Comparison of ENCODE assay signal across 8 mouse cellular contexts in the genomic region with DNA sequence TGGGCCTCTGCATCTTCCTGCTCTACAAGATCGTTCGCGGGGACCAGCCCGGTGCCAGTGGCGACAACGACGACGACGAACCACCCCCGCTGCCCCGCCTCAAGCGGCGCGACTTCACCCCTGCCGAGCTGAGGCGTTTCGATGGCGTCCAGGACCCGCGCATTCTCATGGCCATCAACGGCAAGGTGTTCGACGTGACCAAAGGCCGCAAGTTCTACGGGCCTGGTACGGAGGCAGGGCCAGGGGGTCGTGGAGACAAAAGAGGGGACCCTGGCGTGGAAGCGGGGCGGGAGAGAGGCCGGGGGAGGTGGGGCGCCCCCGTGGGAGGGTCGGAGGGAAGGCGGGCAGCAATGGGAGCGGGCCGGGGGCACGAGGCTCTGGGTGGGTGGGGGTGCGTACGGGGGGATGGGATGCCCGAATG. TPM values are rescaled to one million over a fixed set of nuclear protein-coding genes. Genes with fewer than 3 reads are reported as not detected.
DNase-seq lines count a peak whose midpoint lies in the region; ATAC-seq lines count a peak whose summit lies in the region.

No protein-coding gene starts in this region.

- no peaks in the 10 kb centered on the region; the same call in 1 of the 2 replicates for H3K36me3 ChIP-seq in embryonic facial prominence, embryonic 12.5 days
- peaks cover 8% of the 10 kb centered on the region; the same call in 1 of the 2 replicates for H3K36me3 ChIP-seq in intestine, embryonic 14.5 days (ENCODE audit: control insufficient read depth, insufficient read depth, low read length)

- peak; percentile 48; the same call in 1 of the 2 replicates for ATAC-seq in embryonic facial prominence, embryonic 12.5 days (ENCODE audit: insufficient number of reproducible peaks, insufficient read depth, low FRiP score, low TSS enrichment)
- peak; percentile 65 for ATAC-seq in intestine, embryonic 14.5 days (replicated peaks; ENCODE audit: low FRiP score, low TSS enrichment, low read depth)
- ATAC-seq in monocyte, adult 5-6 weeks (replicated peaks; ENCODE audit: insufficient number of reproducible peaks, low FRiP score, low TSS enrichment, poor library complexity, severe bottlenecking), result 0 out of 2 replicates have a peak, but pooled peaks have one; percentile 15

- H3K4me3 ChIP-seq in embryonic facial prominence, embryonic 12.5 days, result peak overlapping the region; percentile 62
- H3K4me3 ChIP-seq in intestine, embryonic 14.5 days (ENCODE audit: low read depth, low read length), result peak overlapping the region; percentile 58

- intact Hi-C loops in left cerebral cortex, postnatal 4 days (cut with DNase I), result no loop called here
- intact Hi-C loops in left cerebral cortex, postnatal 14 days (cut with DNase I), result no loop called here

- H3K27me3 ChIP-seq in embryonic facial prominence, embryonic 12.5 days, result no peaks in the 10 kb centered on the region
- H3K27me3 ChIP-seq in intestine, embryonic 14.5 days (replicated peaks; ENCODE audit: control insufficient read depth, insufficient read depth, low read length), result no peaks in the 10 kb centered on the region

- 20% methylated on average over 37 of the region's 41 CpGs for WGBS in embryonic facial prominence, embryonic 12.5 days
- 17% methylated on average over 38 of the region's 41 CpGs for WGBS in intestine, embryonic 14.5 days

- H3K4me1 ChIP-seq in embryonic facial prominence, embryonic 12.5 days, result no peaks in the 10 kb centered on the region; the same call in 1 of the 2 replicates
- no peaks in the 10 kb centered on the region for H3K4me1 ChIP-seq in intestine, embryonic 14.5 days (replicated peaks; ENCODE audit: control insufficient read depth, insufficient read depth, low read length)

- H3K9ac ChIP-seq in embryonic facial prominence, embryonic 12.5 days, result peak overlapping the region; percentile 80
- H3K9ac ChIP-seq in intestine, embryonic 14.5 days (ENCODE audit: low read length), result peak overlapping the region; percentile 75

- H3K9me3 ChIP-seq in embryonic facial prominence, embryonic 12.5 days, result no peaks in the 10 kb centered on the region
- no peaks in the 10 kb centered on the region for H3K9me3 ChIP-seq in intestine, embryonic 14.5 days (ENCODE audit: control insufficient read depth, low read length)

- H3K4me2 ChIP-seq in embryonic facial prominence, embryonic 12.5 days (replicated peaks), result peak overlapping the region; percentile 52
- peak overlapping the region; percentile 55 for H3K4me2 ChIP-seq in intestine, embryonic 14.5 days (ENCODE audit: low read length)

- peak overlapping the region; percentile 81 for H3K27ac ChIP-seq in embryonic facial prominence, embryonic 12.5 days
- peak overlapping the region; percentile 59 for H3K27ac ChIP-seq in intestine, embryonic 14.5 days (ENCODE audit: low read depth)

- peak; percentile 27 for DNase-seq in left cerebral cortex, postnatal 4 days
- no peak for DNase-seq in left cerebral cortex, postnatal 14 days (ENCODE audit: low spot score in 2 of 2)
- DNase-seq in intestine, embryonic 14.5 days (ENCODE audit: low spot score), result no peak
- DNase-seq in left cerebral cortex, adult 18-20 months (ENCODE audit: low spot score in 2 of 2), result no peak
- no peak for DNase-seq in thymus, adult 18-20 months
- no peak for DNase-seq in T-cell, adult 2 months (ENCODE audit: low spot score)

RNA-seq across cellular contexts. Expression of a gene that starts 0.4 kb away (rescaled TPM):
- total RNA-seq in left cerebral cortex, postnatal 4 days (2021), result 100 to 1,000 TPM; 273 to 292 TPM
- 100 to 1,000 TPM; 295 to 333 TPM for total RNA-seq in left cerebral cortex, postnatal 14 days (2021)
- polyA plus RNA-seq in embryonic facial prominence, embryonic 12.5 days (2016; fragmentation: Nextera tagmentation; extraction: Ambion mirVana), result 343 and 364 TPM in 2 replicates
- 205 and 214 TPM in 2 replicates for polyA plus RNA-seq in intestine, embryonic 14.5 days (2014; fragmentation: Nextera tagmentation; extraction: Ambion mirVana)
- total RNA-seq in monocyte, adult 5-6 weeks (2017), result 56.2 to 87.7 TPM (median 86.7 TPM) in 3 replicates
- total RNA-seq in left cerebral cortex, adult 18-20 months (2021), result 100 to 1,000 TPM; 288 to 323 TPM

RNA-seq across cellular contexts. Expression of a gene that starts 46.8 kb away (rescaled TPM):
- 10 to 100 TPM in 1 of 2 experiments, 1 to 10 TPM in 1; 9.8 to 10.1 TPM for total RNA-seq in left cerebral cortex, postnatal 4 days (2021)
- total RNA-seq in left cerebral cortex, postnatal 14 days (2021), result 10 to 100 TPM in 1 of 2 experiments, 1 to 10 TPM in 1; 8.9 to 10.9 TPM
- 2.7 and 3.1 TPM in 2 replicates for polyA plus RNA-seq in embryonic facial prominence, embryonic 12.5 days (2016; fragmentation: Nextera tagmentation; extraction: Ambion mirVana)
- polyA plus RNA-seq in intestine, embryonic 14.5 days (2014; fragmentation: Nextera tagmentation; extraction: Ambion mirVana), result 3.2 and 3.3 TPM in 2 replicates
- 2.5 to 5.0 TPM (median 2.8 TPM) in 3 replicates for total RNA-seq in monocyte, adult 5-6 weeks (2017)
- total RNA-seq in left cerebral cortex, adult 18-20 months (2021), result 10 to 100 TPM; 13.5 to 13.6 TPM

Comparison
In these comparisons a context has a peak if more than half of its experiments do, and no peak if none do; other contexts are left out.
1. ATAC-seq: peak in every context shown above with its lines; median percentile 65 in intestine, embryonic 14.5 days; 48 in embryonic facial prominence, embryonic 12.5 days; 15 in monocyte, adult 5-6 weeks.